Mouse (Mus musculus): Measurements from ENCODE around the gene Acadl.
A peak's percentile ranks its signal among the peaks of the same experiment; 100 is the strongest.

The Acadl gene

GRCm38 (mm10) chr1:66862712-66863511 is at the start of gene Acadl:
Gene Acadl, minus strand, starts transcription at chr1:66863277.
- no peak for DNase-seq (ENCODE audit: low read depth, low spot score)

GRCm38 (mm10) chr1:66912305-66912704 is 49.2 kb upstream of the Acadl start:
- no peak for DNase-seq (ENCODE audit: low read depth, low spot score)

GRCm38 (mm10) chr1:66902566-66902965 is 39.5 kb upstream of the Acadl start:
- no peak for DNase-seq (ENCODE audit: low read depth, low spot score)

GRCm38 (mm10) chr1:66900946-66901345 is 37.9 kb upstream of the Acadl start:
- no peak for DNase-seq (ENCODE audit: low read depth, low spot score)

- no peak for DNase-seq (ENCODE audit: low read depth, low spot score)
These were observed 35.2 kb upstream of the Acadl start for GRCm38 (mm10) chr1:66898261-66898660.

GRCm38 (mm10) chr1:66896556-66896955 is 33.5 kb upstream of the Acadl start:
- no peak for DNase-seq (ENCODE audit: low read depth, low spot score)

GRCm38 (mm10) chr1:66896125-66896524 is 33.0 kb upstream of the Acadl start:
- peak; percentile 49 for DNase-seq (ENCODE audit: low read depth, low spot score)

GRCm38 (mm10) chr1:66895837-66896118 is 32.7 kb upstream of the Acadl start:
- no peak for DNase-seq (ENCODE audit: low read depth, low spot score)

GRCm38 (mm10) chr1:66895093-66895836 is 32.2 kb upstream of the Acadl start:
- no peak for DNase-seq (ENCODE audit: low read depth, low spot score)

- no peak for DNase-seq (ENCODE audit: low read depth, low spot score)
These were observed 24.1 kb upstream of the Acadl start for GRCm38 (mm10) chr1:66887175-66887574.

GRCm38 (mm10) chr1:66880217-66880616 is 17.1 kb upstream of the Acadl start:
- no peak for DNase-seq (ENCODE audit: low read depth, low spot score)

GRCm38 (mm10) chr1:66874740-66875139 is 11.7 kb upstream of the Acadl start:
- no peak for DNase-seq (ENCODE audit: low read depth, low spot score)

- DNase-seq (ENCODE audit: low read depth, low spot score) = no peak
These were observed 8.5 kb upstream of the Acadl start for GRCm38 (mm10) chr1:66871591-66871990.

GRCm38 (mm10) chr1:66865633-66866032 is 2.6 kb upstream of the Acadl start:
- no peak for DNase-seq (ENCODE audit: low read depth, low spot score)

- DNase-seq (ENCODE audit: low read depth, low spot score) = no peak
These were observed 841 bp upstream of the Acadl start for GRCm38 (mm10) chr1:66863741-66864495.

- DNase-seq (ENCODE audit: low read depth, low spot score) = no peak
These were observed 1.1 kb downstream of the Acadl start for GRCm38 (mm10) chr1:66861764-66862672.

GRCm38 (mm10) chr1:66847506-66847905 is 15.6 kb downstream of the Acadl start:
- no peak for DNase-seq (ENCODE audit: low read depth, low spot score)

- DNase-seq (ENCODE audit: low read depth, low spot score) = no peak
These were observed 17.3 kb downstream of the Acadl start for GRCm38 (mm10) chr1:66845690-66846318.

GRCm38 (mm10) chr1:66841938-66842337 is 21.1 kb downstream of the Acadl start:
- DNase-seq (ENCODE audit: low read depth, low spot score) = no peak

GRCm38 (mm10) chr1:66841510-66841909 is 21.6 kb downstream of the Acadl start:
- no peak for DNase-seq (ENCODE audit: low read depth, low spot score)

All from telencephalon, adult 2 months (tissue).